Mouse (Mus musculus): ENCODE measurements around the gene Ablim2. TPM values are rescaled to one million over a fixed set of nuclear protein-coding genes. Genes with fewer than 3 reads are reported as not detected.

Gene Ablim2
- polyA plus RNA-seq, 1 experiment = not detected

- Histone ChIP-seq H3K27ac (ENCODE audit: insufficient read depth, low read depth, low read length) (no peak overlapping the region), H3K4me1 (ENCODE audit: control insufficient read depth, insufficient read depth, low read length) (peaks cover 35% of the 10 kb centered on the region), H3K4me3 (ENCODE audit: insufficient read depth, low read depth, low read length) (no peak overlapping the region)
- WGBS = 65% methylated on average over 10 of the region's 10 CpGs
- TF ChIP-seq POLR2A (IDR thresholded peaks at IDR 0.05; ENCODE audit: insufficient read depth, low read depth, low read length) (no peak), CTCF (IDR thresholded peaks at IDR 0.05; ENCODE audit: insufficient read depth, low read depth, low read length) (no peak)
These were observed 164.0 kb downstream of the Ablim2 start for GRCm38 (mm10) chr5:35921595-35922254.

GRCm38 (mm10) chr5:35923448-35923847 lies 165.8 kb downstream of the Ablim2 start:
- WGBS = 91% methylated on average over 6 of the region's 6 CpGs
- peaks cover 23% of the 10 kb centered on the region for H3K4me1 ChIP-seq (ENCODE audit: control insufficient read depth, insufficient read depth, low read length)
- no peak overlapping the region for H3K4me3 ChIP-seq (ENCODE audit: insufficient read depth, low read depth, low read length)
- no peak overlapping the region for H3K27ac ChIP-seq (ENCODE audit: insufficient read depth, low read depth, low read length)
- TF ChIP-seq POLR2A (IDR thresholded peaks at IDR 0.05; ENCODE audit: insufficient read depth, low read depth, low read length) (no peak), CTCF (IDR thresholded peaks at IDR 0.05; ENCODE audit: insufficient read depth, low read depth, low read length) (no peak)

- WGBS = 67% methylated on average over 12 of the region's 12 CpGs
- H3K4me3 ChIP-seq (ENCODE audit: insufficient read depth, low read depth, low read length) = no peak overlapping the region
- no peak overlapping the region for H3K27ac ChIP-seq (ENCODE audit: insufficient read depth, low read depth, low read length)
- peaks cover 20% of the 10 kb centered on the region for H3K4me1 ChIP-seq (ENCODE audit: control insufficient read depth, insufficient read depth, low read length)
- no peak for TF ChIP-seq POLR2A (IDR thresholded peaks at IDR 0.05; ENCODE audit: insufficient read depth, low read depth, low read length)
These were observed 167.5 kb downstream of the Ablim2 start for GRCm38 (mm10) chr5:35925171-35925634.

GRCm38 (mm10) chr5:35926511-35926910 lies 168.8 kb downstream of the Ablim2 start:
- no peak overlapping the region for H3K4me3 ChIP-seq (ENCODE audit: insufficient read depth, low read depth, low read length)
- no peak for TF ChIP-seq CTCF (IDR thresholded peaks at IDR 0.05; ENCODE audit: insufficient read depth, low read depth, low read length)
- no peak for TF ChIP-seq POLR2A (IDR thresholded peaks at IDR 0.05; ENCODE audit: insufficient read depth, low read depth, low read length)
- peaks cover 17% of the 10 kb centered on the region for H3K4me1 ChIP-seq (ENCODE audit: control insufficient read depth, insufficient read depth, low read length)
- H3K27ac ChIP-seq (ENCODE audit: insufficient read depth, low read depth, low read length) = no peak overlapping the region
- 79% methylated on average over 8 of the region's 8 CpGs for WGBS

GRCm38 (mm10) chr5:35931296-35931695 lies 173.6 kb downstream of the Ablim2 start:
- Histone ChIP-seq H3K27ac (ENCODE audit: insufficient read depth, low read depth, low read length) (no peak overlapping the region), H3K4me1 (ENCODE audit: control insufficient read depth, insufficient read depth, low read length) (peaks cover 3% of the 10 kb centered on the region; the same call in 1 of the 2 replicates), H3K4me3 (ENCODE audit: insufficient read depth, low read depth, low read length) (no peak overlapping the region)
- WGBS = 62% methylated on average over 5 of the region's 5 CpGs
- TF ChIP-seq CTCF (IDR thresholded peaks at IDR 0.05; ENCODE audit: insufficient read depth, low read depth, low read length) = no peak
- no peak for TF ChIP-seq POLR2A (IDR thresholded peaks at IDR 0.05; ENCODE audit: insufficient read depth, low read depth, low read length)

- H3K27ac ChIP-seq (ENCODE audit: insufficient read depth, low read depth, low read length) = no peak overlapping the region
- no peak overlapping the region for H3K4me3 ChIP-seq (ENCODE audit: insufficient read depth, low read depth, low read length)
- TF ChIP-seq CTCF (IDR thresholded peaks at IDR 0.05; ENCODE audit: insufficient read depth, low read depth, low read length) (no peak), POLR2A (IDR thresholded peaks at IDR 0.05; ENCODE audit: insufficient read depth, low read depth, low read length) (no peak)
- WGBS = 91% methylated on average over 10 of the region's 10 CpGs
- H3K4me1 ChIP-seq (ENCODE audit: control insufficient read depth, insufficient read depth, low read length) = peaks cover 6% of the 10 kb centered on the region
These were observed 175.4 kb downstream of the Ablim2 start for GRCm38 (mm10) chr5:35933059-35933458.

Other genes with a start within 250 kb of the Ablim2 start
- gene Cpz, start 232.2 kb upstream of the Ablim2 start, polyA plus RNA-seq (2012; ENCODE audit: insufficient read depth, insufficient read length, low replicate concordance, missing spikeins) = not detected in 2 replicates
- not detected in 2 replicates for gene Trmt44, start 182.8 kb upstream of the Ablim2 start, polyA plus RNA-seq (2012; ENCODE audit: insufficient read depth, insufficient read length, low replicate concordance, missing spikeins)
- gene Acox3, start 174.8 kb upstream of the Ablim2 start, polyA plus RNA-seq (2012; ENCODE audit: insufficient read depth, insufficient read length, low replicate concordance, missing spikeins) = not detected in 2 replicates
- not detected in 2 replicates for gene Htra3, start 78.1 kb upstream of the Ablim2 start, polyA plus RNA-seq (2012; ENCODE audit: insufficient read depth, insufficient read length, low replicate concordance, missing spikeins)
- gene Sh3tc1, start 17.9 kb upstream of the Ablim2 start, polyA plus RNA-seq (2012; ENCODE audit: insufficient read depth, insufficient read length, low replicate concordance, missing spikeins) = not detected in 2 replicates
- 69.1 TPM in 1 of 2 replicates, not detected in the other for gene Afap1, start 135.4 kb downstream of the Ablim2 start, polyA plus RNA-seq (2012; ENCODE audit: insufficient read depth, insufficient read length, low replicate concordance, missing spikeins)